Mouse (Mus musculus) small intestine, adult 2 months (tissue): ENCODE measurements at regions not wholly inside any gene's neighbourhood (a gene's known extent, or its start where the extent isn't known, plus 50 kb on each side); places are given as distances from the start of the nearest gene placed in this dataset.

ENCODE experiments used
- CTCF ChIP-seq: fragments of 200-500 bp; IDR thresholded peaks from 2 replicates; pipeline ENCODE4 v1.5.1; 2012; ENCODE audit warnings: low read depth, mild to moderate bottlenecking, control low read depth, inconsistent platforms, low read length, moderate library complexity, mixed read lengths; ENCODE audit not compliant: insufficient replicate concordance, insufficient read length; ENCODE audit errors: extremely low read depth
- POLR2A ChIP-seq: fragments of 200-500 bp; IDR thresholded peaks from 2 replicates; pipeline ENCODE4 v1.6.1; 2012; ENCODE audit warnings: low read depth, mild to moderate bottlenecking, control low read depth, inconsistent platforms, low read length, moderate library complexity

GRCm38 (mm10) chr3:121885265-121886178 lies 66.8 kb upstream of the Arhgap29 start:
- TF ChIP-seq CTCF: no peak
- no peak for TF ChIP-seq POLR2A
